Mouse (Mus musculus) CD4-positive, CD25-positive, alpha-beta regulatory T cell, adult 4 months (primary cell): Measurements from ENCODE around the gene Cox17. TPM values are rescaled to one million over a fixed set of nuclear protein-coding genes. Genes with fewer than 3 reads are reported as not detected.
"Not testable (repeated sequence)": the region's sequence is repeated elsewhere in the genome, so short reads cannot be mapped to it uniquely, and the experiment has no call there.

Source experiments
- ATAC-seq: one replicate; pipeline ENCODE4 v1.8.0; 2017
- polyA plus RNA-seq, 2 experiments: library from polyadenylated mRNA; unstranded; fragments of 100-300 nt; shearing (Covaris generic); gene quantifications; one replicate each; pipeline ENCODE4 v1.2.1; 2017

Cox17 gene
- polyA plus RNA-seq = 100 to 1,000 TPM; 203 to 275 TPM

- peak; percentile 98 for ATAC-seq
These were observed at the start of gene Cox17, which contains the start of gene Gm21987 for GRCm38 (mm10) chr16:38346529-38347325. Cox17 (plus strand) TSS chr16:38346991. Gm21987 (plus strand) TSS chr16:38347040.

- ATAC-seq = no peak
These were observed 48.4 kb upstream of the Cox17 start for GRCm38 (mm10) chr16:38298410-38298809.

GRCm38 (mm10) chr16:38302367-38302766, 44.4 kb upstream of the Cox17 start:
- ATAC-seq = no peak

- ATAC-seq = no peak
These were observed 42.2 kb upstream of the Cox17 start for GRCm38 (mm10) chr16:38304460-38305194.

GRCm38 (mm10) chr16:38306571-38307220, 40.1 kb upstream of the Cox17 start:
- ATAC-seq = no peak

GRCm38 (mm10) chr16:38307221-38307605, 39.6 kb upstream of the Cox17 start:
- no peak for ATAC-seq

- no peak for ATAC-seq
These were observed 39.1 kb upstream of the Cox17 start for GRCm38 (mm10) chr16:38307651-38308050.

- no peak for ATAC-seq
These were observed 38.6 kb upstream of the Cox17 start for GRCm38 (mm10) chr16:38308195-38308594.

GRCm38 (mm10) chr16:38318492-38318891, 28.3 kb upstream of the Cox17 start:
- no peak for ATAC-seq

- no peak for ATAC-seq
These were observed 27.7 kb upstream of the Cox17 start for GRCm38 (mm10) chr16:38319087-38319486.

GRCm38 (mm10) chr16:38321452-38321935, 25.3 kb upstream of the Cox17 start:
- ATAC-seq = peak; percentile 90

GRCm38 (mm10) chr16:38324311-38324710, 22.5 kb upstream of the Cox17 start:
- ATAC-seq = no peak

- no peak for ATAC-seq
These were observed 19.9 kb upstream of the Cox17 start for GRCm38 (mm10) chr16:38326778-38327397.

- no peak for ATAC-seq
These were observed 17.5 kb upstream of the Cox17 start for GRCm38 (mm10) chr16:38329340-38329739.

GRCm38 (mm10) chr16:38334431-38334830, 12.4 kb upstream of the Cox17 start:
- no peak for ATAC-seq

GRCm38 (mm10) chr16:38338077-38338476, 8.7 kb upstream of the Cox17 start:
- ATAC-seq = not testable (repeated sequence)

GRCm38 (mm10) chr16:38341396-38342324, 5.1 kb upstream of the Cox17 start, which contains the start of gene Maats1:
Maats1 (minus strand) TSS chr16:38342143.
- ATAC-seq = peak; percentile 33

- no peak for ATAC-seq
These were observed 1.7 kb upstream of the Cox17 start for GRCm38 (mm10) chr16:38344941-38345725.

- no peak for ATAC-seq
These were observed 797 bp downstream of the Cox17 start for GRCm38 (mm10) chr16:38347588-38347987.

- ATAC-seq = no peak
These were observed 1.5 kb downstream of the Cox17 start for GRCm38 (mm10) chr16:38348217-38348761.
